Mouse (Mus musculus) midbrain, embryonic 10.5 days (tissue): ENCODE results near the gene Atp2b2. TPM values are rescaled to one million over a fixed set of nuclear protein-coding genes. Genes with fewer than 3 reads are reported as not detected.

Experiments used
- DNase-seq: peaks from one replicate; pipeline ENCODE4 v3.0.0-alpha.2; 2017; ENCODE audit warnings: low spot score
- H3K27ac ChIP-seq: fragments of 300-500 bp; sonication (generic); replicated peaks from 2 replicates; pipeline ENCODE4 v1.5.1; 2016; ENCODE audit warnings: mild to moderate bottlenecking
- H3K27me3 ChIP-seq: fragments of 300-500 bp; sonication (generic); 2 replicates; pipeline ENCODE4 v1.6.1; 2016; ENCODE audit warnings: low read depth, mild to moderate bottlenecking; ENCODE audit not compliant: poor library complexity, severe bottlenecking
- H3K36me3 ChIP-seq: fragments of 300-500 bp; sonication (generic); 2 replicates; pipeline ENCODE4 v1.6.1; 2016; ENCODE audit warnings: mild to moderate bottlenecking, moderate library complexity
- H3K4me1 ChIP-seq: fragments of 300-500 bp; sonication (generic); 2 replicates; pipeline ENCODE4 v1.6.1; 2016
- H3K4me3 ChIP-seq: fragments of 300-500 bp; sonication (generic); 2 replicates; pipeline ENCODE4 v1.5.1; 2016; ENCODE audit warnings: mild to moderate bottlenecking, moderate library complexity
- H3K9me3 ChIP-seq: fragments of 300-500 bp; sonication (generic); replicated peaks from 2 replicates; pipeline ENCODE4 v1.6.1; 2016; ENCODE audit warnings: mild to moderate bottlenecking
- WGBS: fragments of 180-500 bp; shearing (Covaris S2); methylation state at CpG from one replicate; pipeline ENCODE4 v1.1.7; 2016; 5-methylcytosine and 5-hydroxymethylcytosine counted together
- polyA plus RNA-seq: library from polyadenylated mRNA; unstranded; fragments of >200 nt; fragmentation: Nextera tagmentation; extraction: Ambion mirVana; gene quantifications from 2 replicates; pipeline ENCODE4 v1.2.1, GENCODE M21; 2016

Atp2b2 gene
- 1.1 and 2.1 TPM in 2 replicates for polyA plus RNA-seq

- H3K27ac ChIP-seq = peak within 1 kb of the TSS; percentile 57; the same call in 1 of the 2 replicates
- DNase-seq = no peak
- H3K27me3 ChIP-seq = peaks cover 75% of the 10 kb centered on the region
- H3K36me3 ChIP-seq = no peaks in the 10 kb centered on the region
- peaks cover 15% of the 10 kb centered on the region for H3K4me1 ChIP-seq
- no peaks in the 10 kb centered on the region for H3K9me3 ChIP-seq
- peak within 1 kb of the TSS; percentile 71 for H3K4me3 ChIP-seq
- WGBS = 27% methylated on average over 12 of the region's 12 CpGs
Observed at GRCm38 (mm10) chr6:114042332-114042731, at the start of gene Atp2b2. Gene Atp2b2 (minus strand): TSS chr6:114042613.

- DNase-seq = peak; percentile 70
- 18% methylated on average over 5 of the region's 5 CpGs for WGBS
- peaks cover 21% of the 10 kb centered on the region for H3K4me1 ChIP-seq
- no peaks in the 10 kb centered on the region for H3K9me3 ChIP-seq
- H3K36me3 ChIP-seq = no peaks in the 10 kb centered on the region
- H3K4me3 ChIP-seq = no peak overlapping the region
- no peak overlapping the region for H3K27ac ChIP-seq
- peaks cover 57% of the 10 kb centered on the region for H3K27me3 ChIP-seq
Observed at GRCm38 (mm10) chr6:114089626-114090025, 47.2 kb upstream of the Atp2b2 start.

- Histone ChIP-seq H3K9me3 (no peaks in the 10 kb centered on the region), H3K4me3 (no peak overlapping the region), H3K36me3 (no peaks in the 10 kb centered on the region), H3K27ac (no peak overlapping the region), H3K27me3 (peaks cover 36% of the 10 kb centered on the region), H3K4me1 (peaks cover 4% of the 10 kb centered on the region)
- 29% methylated on average over 7 of the region's 7 CpGs for WGBS
- peak; percentile 53 for DNase-seq
Observed at GRCm38 (mm10) chr6:114087106-114087505, 44.7 kb upstream of the Atp2b2 start.

- H3K27ac ChIP-seq = no peak overlapping the region
- no peak for DNase-seq
- H3K4me1 ChIP-seq = 0 out of 2 replicates have a peak, but pooled peaks cover 5% of the 10 kb centered on the region
- H3K4me3 ChIP-seq = no peak overlapping the region
- peaks cover 3% of the 10 kb centered on the region; the same call in 1 of the 2 replicates for H3K27me3 ChIP-seq
- H3K36me3 ChIP-seq = no peaks in the 10 kb centered on the region
- no peaks in the 10 kb centered on the region for H3K9me3 ChIP-seq
Observed at GRCm38 (mm10) chr6:114078556-114078955, 36.1 kb upstream of the Atp2b2 start.

GRCm38 (mm10) chr6:114076560-114076959, 34.1 kb upstream of the Atp2b2 start:
- Histone ChIP-seq H3K27me3 (peaks cover 3% of the 10 kb centered on the region; the same call in 1 of the 2 replicates), H3K27ac (no peak overlapping the region), H3K4me1 (0 out of 2 replicates have a peak, but pooled peaks cover 5% of the 10 kb centered on the region), H3K9me3 (no peaks in the 10 kb centered on the region), H3K4me3 (no peak overlapping the region), H3K36me3 (no peaks in the 10 kb centered on the region)
- DNase-seq = no peak
- 68% methylated on average over 3 of the region's 3 CpGs for WGBS

- WGBS = 70% methylated on average over 5 of the region's 5 CpGs
- no peaks in the 10 kb centered on the region for H3K36me3 ChIP-seq
- no peak overlapping the region for H3K4me3 ChIP-seq
- no peaks in the 10 kb centered on the region for H3K9me3 ChIP-seq
- H3K4me1 ChIP-seq = 0 out of 2 replicates have a peak, but pooled peaks cover 5% of the 10 kb centered on the region
- H3K27ac ChIP-seq = no peak overlapping the region
- peaks cover 3% of the 10 kb centered on the region; the same call in 1 of the 2 replicates for H3K27me3 ChIP-seq
- DNase-seq = no peak
Observed at GRCm38 (mm10) chr6:114076061-114076460, 33.6 kb upstream of the Atp2b2 start.

GRCm38 (mm10) chr6:114074929-114075328, 32.5 kb upstream of the Atp2b2 start:
- Histone ChIP-seq H3K4me1 (0 out of 2 replicates have a peak, but pooled peaks cover 5% of the 10 kb centered on the region), H3K27ac (no peak overlapping the region), H3K27me3 (peaks cover 3% of the 10 kb centered on the region; the same call in 1 of the 2 replicates), H3K9me3 (no peaks in the 10 kb centered on the region), H3K4me3 (no peak overlapping the region), H3K36me3 (no peaks in the 10 kb centered on the region)
- no peak for DNase-seq
- 66% methylated on average over 10 of the region's 10 CpGs for WGBS

- H3K36me3 ChIP-seq = no peaks in the 10 kb centered on the region
- WGBS = 52% methylated on average over 1 of the region's 1 CpGs
- H3K9me3 ChIP-seq = no peaks in the 10 kb centered on the region
- no peak for DNase-seq
- H3K27me3 ChIP-seq = peaks cover 3% of the 10 kb centered on the region; the same call in 1 of the 2 replicates
- H3K27ac ChIP-seq = no peak overlapping the region
- H3K4me1 ChIP-seq = 0 out of 2 replicates have a peak, but pooled peaks cover 5% of the 10 kb centered on the region
- no peak overlapping the region for H3K4me3 ChIP-seq
Observed at GRCm38 (mm10) chr6:114074256-114074655, 31.8 kb upstream of the Atp2b2 start.

- peak; percentile 66 for DNase-seq
- 0 out of 2 replicates have a peak, but pooled peaks cover 5% of the 10 kb centered on the region for H3K4me1 ChIP-seq
- WGBS = 16% methylated on average over 4 of the region's 4 CpGs
- no peak overlapping the region for H3K27ac ChIP-seq
- no peak overlapping the region for H3K4me3 ChIP-seq
- H3K27me3 ChIP-seq = peaks cover 3% of the 10 kb centered on the region; the same call in 1 of the 2 replicates
- H3K9me3 ChIP-seq = no peaks in the 10 kb centered on the region
- no peaks in the 10 kb centered on the region for H3K36me3 ChIP-seq
Observed at GRCm38 (mm10) chr6:114071564-114071963, 29.2 kb upstream of the Atp2b2 start.

GRCm38 (mm10) chr6:114063100-114063499, 20.7 kb upstream of the Atp2b2 start:
- Histone ChIP-seq H3K27ac (no peak overlapping the region), H3K36me3 (no peaks in the 10 kb centered on the region), H3K9me3 (no peaks in the 10 kb centered on the region), H3K4me1 (peaks cover 5% of the 10 kb centered on the region), H3K4me3 (no peak overlapping the region), H3K27me3 (no peaks in the 10 kb centered on the region)
- DNase-seq = no peak
- WGBS = 95% methylated on average over 2 of the region's 2 CpGs

GRCm38 (mm10) chr6:114062688-114063087, 20.3 kb upstream of the Atp2b2 start:
- no peaks in the 10 kb centered on the region for H3K9me3 ChIP-seq
- peaks cover 5% of the 10 kb centered on the region for H3K4me1 ChIP-seq
- H3K4me3 ChIP-seq = no peak overlapping the region
- no peaks in the 10 kb centered on the region for H3K27me3 ChIP-seq
- no peaks in the 10 kb centered on the region for H3K36me3 ChIP-seq
- no peak for DNase-seq
- H3K27ac ChIP-seq = no peak overlapping the region

- H3K36me3 ChIP-seq = no peaks in the 10 kb centered on the region
- 85% methylated on average over 7 of the region's 7 CpGs for WGBS
- H3K9me3 ChIP-seq = no peaks in the 10 kb centered on the region
- no peak overlapping the region for H3K27ac ChIP-seq
- no peak for DNase-seq
- no peak overlapping the region for H3K4me3 ChIP-seq
- peaks cover 5% of the 10 kb centered on the region for H3K4me1 ChIP-seq
- H3K27me3 ChIP-seq = no peaks in the 10 kb centered on the region
Observed at GRCm38 (mm10) chr6:114059206-114059605, 16.8 kb upstream of the Atp2b2 start.

- H3K36me3 ChIP-seq = no peaks in the 10 kb centered on the region
- H3K27ac ChIP-seq = no peak overlapping the region
- no peaks in the 10 kb centered on the region for H3K27me3 ChIP-seq
- no peak for DNase-seq
- H3K9me3 ChIP-seq = no peaks in the 10 kb centered on the region
- H3K4me3 ChIP-seq = no peak overlapping the region
- H3K4me1 ChIP-seq = peaks cover 5% of the 10 kb centered on the region
- WGBS = 83% methylated on average over 15 of the region's 15 CpGs
Observed at GRCm38 (mm10) chr6:114058030-114058808, 15.8 kb upstream of the Atp2b2 start.
